Mouse (Mus musculus): ENCODE measurements around the gene Bpifb9a. TPM values are rescaled to one million over a fixed set of nuclear protein-coding genes. Genes with fewer than 3 reads are reported as not detected.

Bpifb9a gene
- not detected for polyA plus RNA-seq (2014; fragmentation: Illumina TruSeq; extraction: RNeasy Lipid Tissue Mini Kit (QIAGEN cat#74804); ENCODE audit: low read depth, low replicate concordance)

DNA sequence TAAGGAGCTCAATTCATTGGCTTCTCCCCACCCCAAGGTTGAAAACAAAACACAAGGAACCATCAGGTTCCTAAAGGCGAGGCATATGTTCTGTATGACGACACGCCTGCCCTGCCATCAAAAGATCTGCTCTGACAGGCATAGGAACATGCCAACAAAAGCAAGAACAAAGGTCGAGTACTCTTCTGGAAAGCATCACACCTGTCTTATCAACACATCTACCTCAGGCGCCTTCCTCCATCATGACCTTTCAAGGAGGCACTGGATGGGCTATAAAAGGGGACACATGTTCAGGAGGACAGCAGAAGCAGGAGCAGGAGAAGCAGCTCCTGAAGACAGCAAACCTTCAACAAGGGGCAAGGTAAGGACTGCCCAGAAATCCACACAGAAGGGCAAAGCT is at the start of gene Bpifb9a:
Gene Bpifb9a, plus strand, starts transcription at position 301 of the 400 bp plus-strand sequence.

DNA sequence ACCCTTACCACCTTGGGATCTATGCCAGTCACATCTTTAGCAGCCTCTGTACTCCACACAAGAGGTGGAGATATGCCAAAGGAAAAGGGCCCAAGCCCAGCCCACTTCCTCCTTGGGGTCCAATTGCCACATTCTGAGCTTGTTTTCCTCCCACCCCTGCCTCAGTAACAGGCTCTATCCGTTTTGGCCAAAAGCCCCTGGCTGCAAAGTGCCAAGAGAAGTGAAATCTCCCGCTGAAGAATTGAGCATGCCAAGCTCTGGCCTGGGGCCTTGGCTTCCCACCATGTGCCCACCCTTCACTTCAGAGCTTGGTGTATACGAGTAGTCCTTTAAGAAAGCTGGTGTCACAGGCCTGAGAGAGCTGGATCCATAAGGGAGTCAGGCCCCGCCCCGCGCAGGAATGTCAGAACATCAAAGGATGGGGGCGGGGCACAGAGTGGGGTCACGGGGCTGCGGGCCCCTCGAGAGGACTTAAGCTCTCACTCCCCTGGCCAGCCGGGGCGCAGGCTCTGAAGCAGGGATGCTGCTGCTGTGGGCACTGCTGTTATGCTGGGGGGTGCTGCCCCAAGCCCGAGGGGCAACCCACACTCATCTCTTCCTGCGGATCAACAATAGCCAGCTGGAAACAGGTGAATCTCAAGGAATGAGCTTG is 34.3 kb upstream of the Bpifb9a start, which contains the start of gene Bpifb5:
Gene Bpifb5, plus strand, starts transcription at position 478 of the 652 bp plus-strand sequence.

DNA sequence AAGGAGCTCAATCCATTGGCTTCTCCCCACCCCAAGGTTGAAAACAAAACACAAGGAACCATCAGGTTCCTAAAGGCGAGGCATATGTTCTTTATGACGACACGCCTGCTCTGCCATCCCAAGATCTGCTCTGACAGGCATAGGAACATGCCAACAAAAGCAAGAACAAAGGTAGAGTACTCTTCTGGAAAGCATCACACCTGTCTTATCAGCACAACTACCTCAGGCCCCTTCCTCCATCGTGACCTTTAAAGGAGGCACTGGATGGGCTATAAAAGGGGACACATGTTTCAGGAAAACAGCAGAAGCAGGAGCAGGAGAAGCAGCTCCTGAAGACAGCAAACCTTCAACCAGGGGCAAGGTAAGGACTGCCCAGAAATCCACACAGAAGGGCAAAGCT is 49.3 kb downstream of the Bpifb9a start, which contains the start of gene Bpifb9b:
Gene Bpifb9b, plus strand, starts transcription at position 301 of the 400 bp plus-strand sequence.

Other genes with a start within 250 kb of the Bpifb9a start
- gene Bpifa2, start 249.6 kb upstream of the Bpifb9a start, polyA plus RNA-seq (2014; fragmentation: Illumina TruSeq; extraction: RNeasy Lipid Tissue Mini Kit (QIAGEN cat#74804); ENCODE audit: low read depth, low replicate concordance): 3.1 TPM
- gene Bpifa3, start 127.5 kb upstream of the Bpifb9a start, polyA plus RNA-seq (2014; fragmentation: Illumina TruSeq; extraction: RNeasy Lipid Tissue Mini Kit (QIAGEN cat#74804); ENCODE audit: low read depth, low replicate concordance): not detected
- gene Bpifa1, start 115.0 kb upstream of the Bpifb9a start, polyA plus RNA-seq (2014; fragmentation: Illumina TruSeq; extraction: RNeasy Lipid Tissue Mini Kit (QIAGEN cat#74804); ENCODE audit: low read depth, low replicate concordance): not detected
- gene Bpifa5, start 95.2 kb upstream of the Bpifb9a start, polyA plus RNA-seq (2014; fragmentation: Illumina TruSeq; extraction: RNeasy Lipid Tissue Mini Kit (QIAGEN cat#74804); ENCODE audit: low read depth, low replicate concordance): not detected
- not detected for gene Bpifb1, start 67.0 kb upstream of the Bpifb9a start, polyA plus RNA-seq (2014; fragmentation: Illumina TruSeq; extraction: RNeasy Lipid Tissue Mini Kit (QIAGEN cat#74804); ENCODE audit: low read depth, low replicate concordance)
- gene Bpifb5, start 34.1 kb upstream of the Bpifb9a start, polyA plus RNA-seq (2014; fragmentation: Illumina TruSeq; extraction: RNeasy Lipid Tissue Mini Kit (QIAGEN cat#74804); ENCODE audit: low read depth, low replicate concordance): not detected
- gene Bpifb9b, start 49.4 kb downstream of the Bpifb9a start, polyA plus RNA-seq (2014; fragmentation: Illumina TruSeq; extraction: RNeasy Lipid Tissue Mini Kit (QIAGEN cat#74804); ENCODE audit: low read depth, low replicate concordance): not detected
- gene Cdk5rap1, start 115.2 kb downstream of the Bpifb9a start, polyA plus RNA-seq (2014; fragmentation: Illumina TruSeq; extraction: RNeasy Lipid Tissue Mini Kit (QIAGEN cat#74804); ENCODE audit: low read depth, low replicate concordance): 8.8 TPM
- 0.29 TPM for gene Snta1, start 150.2 kb downstream of the Bpifb9a start, polyA plus RNA-seq (2014; fragmentation: Illumina TruSeq; extraction: RNeasy Lipid Tissue Mini Kit (QIAGEN cat#74804); ENCODE audit: low read depth, low replicate concordance)
- gene Cbfa2t2, start 178.6 kb downstream of the Bpifb9a start, polyA plus RNA-seq (2014; fragmentation: Illumina TruSeq; extraction: RNeasy Lipid Tissue Mini Kit (QIAGEN cat#74804); ENCODE audit: low read depth, low replicate concordance): 27.1 TPM